Mouse (Mus musculus) kidney, postnatal 0 days (tissue): ENCODE data around the gene Tmem123. TPM values are rescaled to one million over a fixed set of nuclear protein-coding genes. Genes with fewer than 3 reads are reported as not detected.

ENCODE experiments used
- ATAC-seq: fragments of 200-750 bp; cut with Nextera tagmentation; replicated peaks from 2 replicates; pipeline ENCODE4 v1.8.0; 2017; ENCODE audit warnings: low read depth, moderate number of reproducible peaks, moderate TSS enrichment, moderate library complexity; ENCODE audit not compliant: low FRiP score
- DNase-seq: peaks from one replicate; pipeline ENCODE4 v3.0.0-alpha.2; 2016; ENCODE audit warnings: low spot score
- H3K27ac ChIP-seq: fragments of 300-500 bp; sonication (generic); 2 replicates; pipeline ENCODE4 v1.5.1; 2014; ENCODE audit warnings: mild to moderate bottlenecking
- H3K27me3 ChIP-seq: fragments of 300-500 bp; sonication (generic); 2 replicates; pipeline ENCODE4 v1.6.1; 2014; ENCODE audit warnings: low read length, mixed read lengths; ENCODE audit not compliant: insufficient read depth
- H3K36me3 ChIP-seq: fragments of 300-500 bp; sonication (generic); 2 replicates; pipeline ENCODE4 v1.6.1; 2014; ENCODE audit warnings: low read length, mixed read lengths; ENCODE audit not compliant: insufficient read depth
- H3K4me1 ChIP-seq: fragments of 300-500 bp; sonication (generic); replicated peaks from 2 replicates; pipeline ENCODE4 v1.6.1; 2014; ENCODE audit warnings: antibody characterized with exemption, low read length, mixed read lengths; ENCODE audit not compliant: insufficient read depth
- H3K4me2 ChIP-seq: fragments of 300-500 bp; sonication (generic); 2 replicates; pipeline ENCODE4 v1.6.1; 2014; ENCODE audit warnings: mild to moderate bottlenecking, low read length, moderate library complexity, mixed read lengths
- H3K4me3 ChIP-seq: fragments of 300-500 bp; sonication (generic); replicated peaks from 2 replicates; pipeline ENCODE4 v1.5.1; 2014; ENCODE audit warnings: low read depth, low read length
- H3K9ac ChIP-seq: fragments of 300-500 bp; sonication (generic); 2 replicates; pipeline ENCODE4 v1.6.1; 2014; ENCODE audit warnings: low read depth, low read length
- H3K9me3 ChIP-seq: fragments of 300-500 bp; sonication (generic); replicated peaks from 2 replicates; pipeline ENCODE4 v1.6.1; 2016; ENCODE audit warnings: low read length, inconsistent platforms, mixed read lengths
- CTCF ChIP-seq: IDR thresholded peaks from 2 replicates; pipeline ENCODE4 v1.5.1; 2016; ENCODE audit warnings: antibody characterized with exemption, low read depth, mild to moderate bottlenecking, moderate library complexity
- WGBS: fragments of 180-500 bp; shearing (Covaris S2); extraction: QIAGEN DNeasy Blood & Tissue Kit; methylation state at CpG from one replicate; pipeline ENCODE4 v1.1.7; 2014; 5-methylcytosine and 5-hydroxymethylcytosine counted together
- polyA plus RNA-seq: library from polyadenylated mRNA; unstranded; fragments of >200 nt; fragmentation: Nextera tagmentation; extraction: Ambion mirVana; gene quantifications from 2 replicates; pipeline ENCODE4 v1.2.1, GENCODE M21; 2015

The Tmem123 gene
- polyA plus RNA-seq, 1 experiment from 2014 or later: 101 TPM

DNA sequence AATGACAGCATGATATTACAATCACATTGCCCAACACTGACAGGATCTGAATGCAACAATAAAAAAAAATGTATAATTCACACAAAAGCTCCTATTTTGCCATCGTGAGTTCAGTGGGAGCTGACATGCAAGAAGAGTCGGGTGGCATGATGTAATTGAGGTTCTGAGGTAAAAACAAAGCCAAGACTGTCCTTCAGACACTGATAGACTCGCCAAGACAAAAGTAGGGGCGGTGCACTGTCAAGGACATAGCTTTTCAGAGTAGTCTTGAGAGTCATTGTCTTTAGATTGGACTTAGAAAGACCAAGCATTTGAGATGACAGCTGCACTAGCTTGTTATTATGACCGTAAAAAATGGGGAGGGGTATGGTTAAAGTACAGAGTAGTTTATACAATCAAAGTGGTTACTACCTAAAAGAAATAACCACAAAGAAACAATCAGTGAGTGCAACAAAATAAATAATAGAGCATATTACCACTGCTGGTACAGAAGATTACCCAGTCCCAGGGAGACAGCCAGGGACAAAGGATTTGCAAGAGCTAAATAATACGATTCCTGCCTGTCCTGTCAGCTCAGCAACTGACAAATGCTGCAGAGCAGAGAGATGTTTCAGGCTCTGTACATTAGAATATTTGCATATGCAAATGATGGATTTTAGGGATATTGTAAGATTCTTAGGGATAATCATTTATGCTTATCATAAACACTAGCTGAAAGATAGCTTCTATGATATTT is 32.5 kb downstream of the Tmem123 start:
- no peak overlapping the region for H3K4me3 ChIP-seq
- H3K27me3 ChIP-seq: no peaks in the 10 kb centered on the region
- no peaks in the 10 kb centered on the region for H3K9me3 ChIP-seq
- no peak overlapping the region for H3K4me2 ChIP-seq
- WGBS: 83% methylated on average over 6 of the region's 6 CpGs
- no peak overlapping the region for H3K27ac ChIP-seq
- no peak for TF ChIP-seq CTCF
- DNase-seq: no peak
- H3K4me1 ChIP-seq: no peaks in the 10 kb centered on the region
- H3K9ac ChIP-seq: no peak overlapping the region
- H3K36me3 ChIP-seq: peaks cover 6% of the 10 kb centered on the region; the same call in 1 of the 2 replicates
- no peak for ATAC-seq

DNA sequence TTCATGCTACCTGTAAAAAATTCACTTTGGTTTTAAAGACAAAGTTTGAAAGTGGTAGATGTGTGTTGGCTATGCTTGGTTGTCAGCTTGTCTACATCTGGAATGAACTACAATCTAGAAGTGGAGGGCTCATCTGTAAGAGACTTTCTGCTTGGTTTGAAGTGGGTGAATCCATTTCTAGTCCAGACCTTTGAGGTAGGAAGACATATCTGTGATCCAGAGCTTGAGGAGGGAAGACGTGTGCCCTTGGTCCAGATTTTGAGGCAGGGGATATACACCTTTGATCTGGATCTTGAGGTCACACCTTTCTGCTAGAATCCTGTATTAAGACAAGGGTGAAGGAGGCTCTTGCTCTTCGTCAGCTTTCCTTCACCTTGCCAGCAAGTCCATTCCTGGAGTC is 33.7 kb downstream of the Tmem123 start:
- H3K4me1 ChIP-seq: no peaks in the 10 kb centered on the region
- WGBS: 94% methylated on average over 2 of the region's 2 CpGs
- H3K9ac ChIP-seq: no peak overlapping the region
- no peaks in the 10 kb centered on the region for H3K27me3 ChIP-seq
- no peaks in the 10 kb centered on the region for H3K36me3 ChIP-seq
- no peak for ATAC-seq
- H3K4me3 ChIP-seq: no peak overlapping the region
- H3K9me3 ChIP-seq: no peaks in the 10 kb centered on the region
- no peak overlapping the region for H3K27ac ChIP-seq
- no peak for TF ChIP-seq CTCF
- DNase-seq: no peak
- no peak overlapping the region for H3K4me2 ChIP-seq

DNA sequence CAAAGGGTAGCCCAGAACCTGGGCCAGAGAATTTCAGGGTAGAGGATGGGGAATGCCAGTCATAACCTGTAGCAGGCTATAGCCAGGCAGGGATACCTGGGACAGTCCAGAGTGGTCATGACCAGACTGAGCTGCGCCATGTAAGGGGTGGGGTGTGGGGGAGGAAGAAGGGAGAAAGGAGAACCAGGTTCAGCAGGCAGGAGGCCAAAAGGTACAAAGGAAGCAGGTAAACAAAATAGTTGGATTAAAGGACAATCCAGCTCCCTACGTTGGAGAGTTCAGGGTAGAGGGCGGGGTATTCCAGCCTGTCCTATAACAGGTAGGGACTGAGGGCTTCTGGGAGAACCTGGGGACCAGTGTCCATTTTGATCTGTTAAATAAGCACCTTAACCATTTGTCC is 34.7 kb downstream of the Tmem123 start:
- Histone ChIP-seq H3K36me3 (no peaks in the 10 kb centered on the region), H3K4me2 (no peak overlapping the region), H3K9ac (no peak overlapping the region), H3K9me3 (no peaks in the 10 kb centered on the region), H3K27ac (no peak overlapping the region), H3K4me3 (no peak overlapping the region), H3K4me1 (no peaks in the 10 kb centered on the region), H3K27me3 (no peaks in the 10 kb centered on the region)
- 77% methylated on average over 3 of the region's 3 CpGs for WGBS
- ATAC-seq (peak; percentile 46), DNase-seq (no peak)
- no peak for TF ChIP-seq CTCF

DNA sequence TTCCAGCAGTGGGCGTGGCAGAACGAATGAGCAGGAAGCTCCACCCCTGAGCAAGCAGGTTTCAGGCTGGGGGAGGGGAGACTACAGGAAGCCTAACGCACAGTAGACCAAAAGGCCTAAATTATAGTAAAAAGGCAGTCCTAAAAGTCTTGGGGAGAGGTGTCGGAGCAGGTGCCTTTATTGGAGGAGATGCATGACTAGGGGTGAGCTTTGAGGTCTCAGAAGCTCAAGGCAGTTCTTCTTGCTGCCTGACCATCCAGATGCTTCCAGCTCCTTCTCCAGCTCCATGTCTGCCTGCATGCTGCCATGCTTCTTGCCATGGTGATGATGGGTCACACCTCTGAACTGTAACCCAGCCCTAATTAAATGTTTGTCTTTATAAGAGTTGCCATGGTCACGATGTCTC is 41.3 kb downstream of the Tmem123 start:
- no peak overlapping the region for H3K4me2 ChIP-seq
- ATAC-seq (peak; percentile 29; the same call in 1 of the 2 replicates), DNase-seq (no peak)
- H3K9me3 ChIP-seq: no peaks in the 10 kb centered on the region
- no peak overlapping the region for H3K27ac ChIP-seq
- H3K36me3 ChIP-seq: no peaks in the 10 kb centered on the region
- H3K4me3 ChIP-seq: no peak overlapping the region
- no peaks in the 10 kb centered on the region for H3K27me3 ChIP-seq
- H3K9ac ChIP-seq: no peak overlapping the region
- WGBS: 67% methylated on average over 4 of the region's 5 CpGs
- no peaks in the 10 kb centered on the region for H3K4me1 ChIP-seq
- TF ChIP-seq CTCF: no peak

DNA sequence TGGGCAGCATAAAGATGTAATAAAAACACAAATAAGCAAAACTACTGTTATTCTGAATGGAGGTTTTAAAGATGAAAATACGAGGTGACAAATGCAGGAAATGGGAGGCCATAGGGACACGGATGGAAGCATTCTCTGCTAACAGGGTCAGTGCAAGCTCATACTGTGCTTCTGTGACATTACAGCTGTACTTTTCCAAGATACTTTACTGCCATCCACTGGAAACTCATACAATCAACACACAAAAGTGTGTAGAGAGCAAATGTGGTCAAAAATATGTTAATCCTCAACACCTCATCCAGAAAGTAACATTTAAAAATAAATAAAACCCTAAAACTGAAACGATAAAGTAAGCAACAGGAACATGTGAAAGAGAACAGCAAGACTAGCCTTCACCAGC is 58.9 kb downstream of the Tmem123 start:
- peak; percentile 57 for TF ChIP-seq CTCF
- peaks cover 30% of the 10 kb centered on the region for H3K36me3 ChIP-seq
- H3K9me3 ChIP-seq: no peaks in the 10 kb centered on the region
- H3K4me2 ChIP-seq: no peak overlapping the region
- H3K27ac ChIP-seq: no peak overlapping the region
- peak; percentile 43 for DNase-seq
- WGBS: 62% methylated on average over 3 of the region's 3 CpGs
- no peak for ATAC-seq
- H3K4me1 ChIP-seq: no peaks in the 10 kb centered on the region
- H3K4me3 ChIP-seq: no peak overlapping the region
- no peak overlapping the region for H3K9ac ChIP-seq
- no peaks in the 10 kb centered on the region for H3K27me3 ChIP-seq

DNA sequence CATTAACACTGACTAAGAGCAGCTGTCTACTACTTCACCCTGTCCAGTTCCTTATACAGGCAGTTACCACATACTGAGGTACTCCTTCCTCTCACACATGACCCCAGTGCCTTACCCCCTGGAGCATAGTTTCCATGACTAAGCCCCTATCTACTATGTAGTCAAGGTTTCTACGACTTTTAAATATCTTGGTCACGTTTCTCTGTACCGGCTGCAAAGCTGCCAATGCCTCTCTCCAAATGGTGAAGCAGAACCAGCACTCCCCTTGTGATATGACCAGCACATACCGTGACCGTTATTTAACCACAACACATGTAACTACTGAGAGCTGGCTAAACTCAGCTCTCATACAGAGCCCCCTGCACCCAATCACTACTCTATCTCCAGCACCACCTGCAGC is 61.1 kb downstream of the Tmem123 start:
- DNase-seq (no peak), ATAC-seq (no peak)
- H3K27ac ChIP-seq: no peak overlapping the region
- no peaks in the 10 kb centered on the region for H3K27me3 ChIP-seq
- H3K4me3 ChIP-seq: no peak overlapping the region
- H3K4me1 ChIP-seq: no peaks in the 10 kb centered on the region
- no peak for TF ChIP-seq CTCF
- WGBS: 93% methylated on average over 5 of the region's 5 CpGs
- no peak overlapping the region for H3K9ac ChIP-seq
- H3K9me3 ChIP-seq: no peaks in the 10 kb centered on the region
- no peak overlapping the region for H3K4me2 ChIP-seq
- H3K36me3 ChIP-seq: peaks cover 16% of the 10 kb centered on the region
